Mouse (Mus musculus) urinary bladder, postnatal 36 days (tissue): ENCODE results near the gene Plpp3.
A peak's percentile ranks its signal among the peaks of the same experiment; 100 is the strongest.

Source experiments
- DNase-seq, 2 experiments: peaks; one replicate each; pipeline ENCODE4 v3.0.0; 2022; ENCODE audit warnings: low spot score in 2 of 2, mixed read lengths in 1 of 2

The Plpp3 gene

GRCm38 (mm10) chr4:105219316-105219715 is 62.2 kb downstream of the Plpp3 start:
- DNase-seq, result no peak

- DNase-seq, result peak in 1 of 2 experiments; percentile 47
Measured at GRCm38 (mm10) chr4:105220849-105221248, 63.7 kb downstream of the Plpp3 start.

- no peak for DNase-seq
Measured at GRCm38 (mm10) chr4:105221256-105221840, 64.2 kb downstream of the Plpp3 start.

DNA sequence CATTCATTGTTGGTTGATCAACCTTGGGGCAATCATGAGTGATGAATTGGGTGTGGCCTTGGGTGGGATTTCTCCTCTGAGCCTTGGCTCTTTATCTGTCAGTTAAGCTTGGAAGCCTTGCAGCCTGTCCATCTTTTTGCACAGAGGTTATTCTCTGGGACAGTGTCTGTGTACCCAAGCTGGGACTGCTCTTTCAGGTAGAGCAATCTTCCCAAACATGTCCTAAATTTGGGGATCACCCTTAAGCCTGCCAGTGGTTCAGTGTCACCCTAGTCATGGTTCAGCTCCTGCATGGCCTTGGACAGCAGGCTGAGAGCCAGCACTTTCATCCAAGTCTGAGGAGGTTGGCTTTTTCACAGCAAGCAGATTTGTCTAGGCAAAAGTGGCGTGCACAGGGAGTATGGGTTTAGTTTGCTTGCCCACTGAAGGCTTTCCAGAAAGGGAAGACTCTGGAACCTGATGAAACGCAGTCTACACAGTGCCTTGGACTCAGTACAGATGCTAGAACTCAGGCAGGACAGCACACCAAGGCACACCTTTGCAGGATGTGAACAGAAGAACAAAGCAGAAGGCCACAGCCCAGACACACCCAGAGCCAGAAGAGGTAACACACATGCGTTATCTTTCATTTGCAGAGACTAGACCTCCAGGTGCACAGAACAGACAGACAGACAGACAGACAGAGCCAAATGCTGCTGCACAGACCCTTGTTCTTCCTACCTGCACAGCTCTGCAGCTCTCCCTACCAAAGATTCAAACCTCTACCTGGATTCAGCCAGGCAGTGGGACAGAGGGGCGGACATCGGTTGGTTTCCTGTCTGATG is 66.2 kb downstream of the Plpp3 start:
- DNase-seq, result no peak

DNA sequence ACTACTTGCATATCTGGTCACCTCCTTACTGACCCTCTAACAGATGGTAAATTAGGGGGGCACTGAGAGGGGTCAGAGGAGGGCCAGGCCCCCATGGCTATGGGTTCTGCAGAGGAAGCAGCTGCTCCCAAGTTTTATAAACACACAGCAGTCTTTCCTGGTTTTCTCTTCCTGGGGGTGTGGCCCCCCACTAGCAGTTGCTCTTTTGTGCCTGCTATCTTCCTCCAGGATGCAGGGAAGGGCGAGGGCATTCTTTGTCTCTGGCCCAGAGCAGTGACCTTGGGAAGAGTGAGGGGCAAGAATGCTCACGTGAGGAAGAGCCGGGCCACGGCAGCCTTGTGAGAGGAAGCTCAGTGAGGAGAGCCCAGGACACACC is 66.8 kb downstream of the Plpp3 start:
- DNase-seq, result no peak

GRCm38 (mm10) chr4:105225512-105225911 is 68.4 kb downstream of the Plpp3 start:
- peak; percentile 50 to 67 for DNase-seq

DNA sequence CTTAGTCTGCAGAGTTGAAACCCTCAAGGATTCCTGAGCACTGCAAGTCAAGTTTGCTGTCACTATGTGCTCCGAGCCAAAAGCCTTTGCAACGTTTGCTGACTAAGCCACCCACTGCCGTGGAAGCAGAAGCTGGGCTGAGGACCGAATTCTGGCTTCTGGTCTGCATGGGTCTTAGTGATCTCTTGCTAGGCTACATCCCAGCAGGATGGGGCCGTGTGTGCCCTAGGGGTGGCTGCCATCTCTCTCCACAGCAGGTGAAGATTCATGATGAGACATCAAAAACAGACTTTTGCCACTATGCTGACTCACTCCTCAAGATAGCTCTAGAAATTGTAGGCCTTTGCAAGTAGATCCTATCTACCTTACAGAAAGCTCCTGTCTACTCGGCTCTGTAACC is 69.2 kb downstream of the Plpp3 start:
- no peak for DNase-seq

- no peak for DNase-seq
Measured at GRCm38 (mm10) chr4:105230127-105230526, 73.0 kb downstream of the Plpp3 start.

- DNase-seq, result no peak
Measured at GRCm38 (mm10) chr4:105240233-105240632, 83.1 kb downstream of the Plpp3 start.

DNA sequence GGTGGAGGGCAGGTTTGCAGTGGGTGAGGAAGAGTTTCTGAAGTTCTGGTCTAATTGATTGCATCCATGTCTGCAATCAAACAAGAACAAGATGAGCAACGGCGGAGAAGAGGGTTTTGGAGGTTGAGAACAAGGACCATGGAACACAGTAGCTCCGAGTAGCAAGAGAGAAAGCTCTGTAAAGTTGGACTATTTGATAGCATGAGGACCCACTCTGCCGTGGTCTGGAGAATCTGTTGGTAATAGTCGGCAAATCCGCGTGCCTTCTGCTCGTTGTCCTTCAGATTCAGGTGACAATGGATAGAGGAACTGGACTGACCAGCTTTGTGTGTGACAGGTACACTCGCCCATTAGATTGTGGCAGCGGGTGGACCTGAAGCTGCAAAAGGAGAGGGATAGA is 87.8 kb downstream of the Plpp3 start:
- DNase-seq, result no peak

DNA sequence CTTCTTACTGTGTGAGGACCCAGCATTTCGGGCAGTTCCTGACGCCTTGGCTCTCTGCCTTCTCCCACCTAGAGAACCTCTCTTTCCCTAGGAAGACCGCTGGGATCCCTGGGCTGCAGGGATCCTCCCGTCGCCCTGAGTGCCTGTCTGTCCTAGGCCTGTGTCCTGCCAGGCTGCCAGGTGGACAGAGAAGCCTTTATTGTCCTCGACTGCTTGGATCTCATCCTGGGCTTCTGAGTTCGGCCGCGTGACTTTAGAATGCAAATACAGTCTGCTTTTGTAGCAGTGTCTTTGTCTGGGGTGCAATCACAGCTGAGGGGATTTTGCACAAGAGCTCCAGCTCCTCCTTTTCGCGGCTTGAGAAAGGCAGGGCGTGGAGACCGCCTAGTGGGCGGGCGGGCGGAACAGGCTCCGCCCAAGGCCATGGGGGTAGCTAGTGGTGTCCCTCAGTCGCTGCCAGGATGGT is 88.4 kb downstream of the Plpp3 start:
- peak; percentile 46 to 59 for DNase-seq

DNA sequence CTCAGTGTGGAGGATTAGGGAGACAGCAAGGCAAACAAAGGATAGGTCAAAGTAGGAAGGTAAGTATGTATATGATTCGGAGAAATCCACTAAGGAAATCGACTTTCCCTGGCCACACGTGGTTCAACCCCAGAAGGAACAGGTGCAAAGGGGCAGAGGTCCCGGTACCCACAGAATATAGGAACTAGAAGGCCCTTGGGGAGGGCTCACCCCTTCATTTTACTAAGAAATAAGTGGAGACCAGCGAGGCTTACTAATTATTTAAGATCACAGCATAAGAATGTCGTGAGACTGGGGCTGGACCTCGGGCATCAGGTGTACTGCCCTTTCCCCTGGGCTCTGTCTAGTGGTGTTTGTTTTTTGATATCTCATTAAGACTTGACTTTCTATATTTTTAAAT is 89.2 kb downstream of the Plpp3 start:
- no peak for DNase-seq

DNA sequence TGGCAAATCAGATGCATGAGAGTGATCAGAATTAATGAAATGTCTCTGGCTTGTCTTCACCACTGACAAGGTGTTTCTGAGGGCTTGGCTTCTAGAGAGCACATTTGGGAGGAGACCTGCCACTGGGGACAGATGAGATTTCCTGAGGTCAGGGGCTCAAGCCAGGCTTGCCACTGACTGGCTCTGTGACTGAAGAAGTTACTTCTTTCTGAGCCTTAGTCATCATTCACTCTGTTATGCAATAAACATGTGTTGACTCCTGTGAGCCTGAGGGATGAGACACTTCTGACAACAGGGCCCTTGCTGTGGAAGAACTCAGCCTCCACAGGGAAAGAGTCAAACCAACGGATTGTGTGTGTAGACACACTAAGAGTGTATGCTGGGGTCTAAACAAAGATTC is 91.0 kb downstream of the Plpp3 start:
- DNase-seq, result no peak

- no peak for DNase-seq
Measured at GRCm38 (mm10) chr4:105249283-105249682, 92.1 kb downstream of the Plpp3 start.

GRCm38 (mm10) chr4:105250946-105251345 is 93.8 kb downstream of the Plpp3 start:
- DNase-seq, result no peak

DNA sequence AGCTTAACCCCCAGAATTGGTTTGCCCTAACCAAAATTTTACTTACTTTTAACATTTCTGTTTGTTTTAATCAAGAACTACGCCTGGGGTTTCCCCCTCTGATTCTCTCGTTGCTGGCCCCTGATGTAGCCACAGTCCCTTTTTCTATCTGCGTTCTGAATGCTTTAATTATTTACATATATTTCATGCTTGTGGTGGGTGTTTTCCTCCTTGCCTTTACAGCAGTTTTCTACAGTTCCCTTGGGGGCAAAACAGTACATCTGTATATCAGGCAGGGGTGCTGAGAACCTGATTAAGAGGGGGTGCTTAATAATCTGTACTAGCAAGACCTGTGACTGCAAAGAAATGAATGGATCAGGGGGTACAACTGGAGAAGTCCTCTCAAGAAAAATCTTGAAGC is 94.9 kb downstream of the Plpp3 start:
- no peak for DNase-seq

DNA sequence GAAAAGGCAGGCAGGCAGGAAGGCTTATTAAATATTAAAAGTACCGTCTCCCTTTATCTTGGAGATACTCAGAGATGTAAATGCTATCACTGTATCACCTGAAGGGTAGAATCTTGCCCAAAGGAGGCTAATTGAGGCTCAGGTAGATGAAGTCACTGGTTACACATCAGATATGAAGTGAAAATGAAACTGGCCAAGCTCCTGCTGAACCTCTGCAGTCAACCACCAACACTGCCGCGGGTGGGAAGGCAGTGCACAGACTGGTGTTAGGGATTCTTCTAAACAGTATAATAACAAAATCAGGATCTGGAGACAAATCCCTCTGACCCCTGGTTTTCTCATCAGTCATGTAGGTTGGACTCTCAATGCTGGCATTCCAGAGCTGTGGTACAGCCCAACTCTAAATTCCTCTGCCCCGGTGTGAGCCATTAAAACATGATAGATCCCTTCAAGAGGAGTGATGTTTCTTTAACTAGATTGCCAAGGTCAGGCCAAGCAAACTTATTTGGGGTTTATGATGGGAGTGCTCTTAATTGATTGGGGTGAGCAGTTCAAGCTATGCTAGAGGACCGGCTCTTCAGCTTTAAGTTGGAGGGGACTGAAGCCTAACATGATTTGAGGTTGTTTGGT is 95.5 kb downstream of the Plpp3 start:
- no peak for DNase-seq

- no peak for DNase-seq
Measured at GRCm38 (mm10) chr4:105253453-105254341, 96.5 kb downstream of the Plpp3 start.

- DNase-seq, result no peak
Measured at GRCm38 (mm10) chr4:105254365-105254764, 97.2 kb downstream of the Plpp3 start.

DNA sequence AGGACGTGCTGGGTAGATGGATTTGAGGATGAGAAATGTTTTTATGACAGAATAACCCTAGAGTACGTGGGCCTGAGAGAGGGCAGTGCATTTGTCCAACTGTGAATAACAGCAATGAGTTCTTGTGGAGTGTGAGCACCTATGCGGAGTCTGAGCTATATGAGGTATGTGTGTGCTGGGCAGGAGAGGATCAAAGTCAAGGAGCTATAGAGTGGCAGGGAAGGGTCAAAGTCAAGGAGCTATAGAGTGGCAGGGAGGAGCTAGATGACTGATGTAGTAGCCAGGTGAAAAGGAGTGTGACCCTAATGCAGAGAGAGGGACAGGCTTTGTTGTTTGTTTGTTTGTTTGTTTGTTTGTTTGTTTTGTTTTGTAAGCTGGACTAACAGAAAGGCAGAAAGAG is 98.0 kb downstream of the Plpp3 start:
- DNase-seq, result no peak

- DNase-seq, result no peak
Measured at GRCm38 (mm10) chr4:105257667-105258560, 100.8 kb downstream of the Plpp3 start.
